Mouse (Mus musculus) ES-E14 (cell line): ENCODE measurements at regions not wholly inside any gene's neighbourhood (a gene's known extent, or its start where the extent isn't known, plus 50 kb on each side); places are given as distances from the start of the nearest gene placed in this dataset.

ENCODE experiments used
- DNase-seq: peaks from one replicate; pipeline ENCODE4 v3.0.0-alpha.2; 2013; ENCODE audit warnings: low read depth, low spot score
- H3K27ac ChIP-seq: 2 replicates; pipeline ENCODE4 v1.5.1; 2012; ENCODE audit warnings: low read depth, mild to moderate bottlenecking, low read length, moderate library complexity, mixed read lengths; ENCODE audit not compliant: poor library complexity, insufficient read depth, severe bottlenecking
- H3K36me3 ChIP-seq: 2 replicates; pipeline ENCODE4 v1.6.1; 2012; ENCODE audit warnings: mild to moderate bottlenecking, low read length, moderate library complexity, mixed read lengths; ENCODE audit not compliant: control insufficient read depth, poor library complexity, insufficient read depth, severe bottlenecking
- H3K4me1 ChIP-seq, 2 experiments: fragments of 150-350 bp in 1 of 2; sonication (generic) in 1 of 2; 2 replicates each; pipeline ENCODE4 v1.6.1; 2012; ENCODE audit warnings: low read length in 2 of 2, mild to moderate bottlenecking in 1 of 2, mixed read lengths in 1 of 2; ENCODE audit not compliant: control insufficient read depth in 2 of 2, insufficient read depth in 2 of 2, poor library complexity in 1 of 2
- H3K4me3 ChIP-seq, 2 experiments: fragments of 150-350 bp in 1 of 2; sonication (generic) in 1 of 2; 2 replicates each; pipeline ENCODE4 v1.5.1; 2012; ENCODE audit warnings: low read length in 2 of 2, low read depth in 1 of 2, mild to moderate bottlenecking in 1 of 2, mixed read lengths in 1 of 2; ENCODE audit not compliant: insufficient read depth in 1 of 2, poor library complexity in 1 of 2, severe bottlenecking in 1 of 2
- H3K9ac ChIP-seq: 2 replicates; pipeline ENCODE4 v1.6.1; 2012; ENCODE audit warnings: low read depth, mild to moderate bottlenecking, low read length, mixed read lengths; ENCODE audit not compliant: poor library complexity, insufficient read depth, severe bottlenecking
- H3K9me3 ChIP-seq: fragments of 150-350 bp; sonication (generic); 2 replicates; pipeline ENCODE4 v1.6.1; 2012; ENCODE audit warnings: low read depth, mild to moderate bottlenecking, low read length; ENCODE audit not compliant: control insufficient read depth, insufficient read depth
- CHD2 ChIP-seq: IDR thresholded peaks from 2 replicates; pipeline ENCODE4 v1.6.1; 2014; ENCODE audit warnings: mild to moderate bottlenecking, low read depth, low read length, inconsistent platforms
- HCFC1 ChIP-seq: IDR thresholded peaks from 2 replicates; pipeline ENCODE4 v1.6.1; 2012; ENCODE audit warnings: low read length, inconsistent platforms, borderline replicate concordance; ENCODE audit not compliant: insufficient read depth
- MAFK ChIP-seq: IDR thresholded peaks from 2 replicates; pipeline ENCODE4 v1.6.1; 2014; ENCODE audit warnings: mild to moderate bottlenecking, low read depth, low read length, inconsistent platforms; ENCODE audit not compliant: insufficient read depth
- ZC3H11A ChIP-seq: IDR thresholded peaks from 2 replicates; pipeline ENCODE4 v1.6.1; 2012; ENCODE audit warnings: low read depth, mild to moderate bottlenecking, inconsistent platforms, low read length, borderline replicate concordance
- ZNF384 ChIP-seq: IDR thresholded peaks from 2 replicates; pipeline ENCODE4 v1.6.1; 2012; ENCODE audit warnings: low read depth, low read length, inconsistent platforms
- in situ Hi-C, 2 experiments: fragments of 600-800 bp; cut with MboI; formaldehyde crosslinking; loops; one replicate each; pipeline ENCODE4 v1.15.1; 2025; ENCODE audit warnings: low sequenced_read_pairs in 2 of 2, inconsistent platforms in 1 of 2; ENCODE audit not compliant: unreplicated experiment in 2 of 2

GRCm38 (mm10) chr16:7928391-7928935 is 496.5 kb downstream of the Tmem114 start:
- no peak overlapping the region for H3K4me3 ChIP-seq
- H3K36me3 ChIP-seq = no peaks in the 10 kb centered on the region
- no peak overlapping the region for H3K27ac ChIP-seq
- H3K9me3 ChIP-seq = no peaks in the 10 kb centered on the region
- H3K9ac ChIP-seq = no peak overlapping the region
- in situ Hi-C loops = no loop called here
- no peak for DNase-seq
- TF ChIP-seq CHD2 (no peak), ZNF384 (no peak), MAFK (no peak), ZC3H11A (no peak), HCFC1 (no peak)
- H3K4me1 ChIP-seq = no peaks in the 10 kb centered on the region

DNA sequence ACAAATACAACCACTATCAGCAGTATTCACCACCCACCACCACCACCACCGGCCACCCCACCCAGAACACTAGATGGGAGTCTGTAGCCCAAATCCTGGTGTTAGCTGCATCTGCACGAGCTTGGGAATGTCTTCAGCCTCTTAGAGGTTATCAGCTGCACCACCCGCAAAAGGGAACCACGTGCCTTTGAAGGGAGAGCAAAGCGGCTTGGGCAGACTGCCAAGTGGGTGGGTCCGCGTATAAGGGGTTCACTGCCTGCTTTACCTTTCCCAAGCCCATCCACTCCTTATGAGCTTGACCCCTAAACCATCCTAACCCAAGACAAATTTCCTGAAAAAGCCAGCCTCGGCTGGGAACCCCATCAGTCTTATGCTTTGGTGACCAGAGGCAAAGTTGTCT is 497.2 kb downstream of the Tmem114 start:
- Histone ChIP-seq H3K4me3 (no peak overlapping the region), H3K9ac (no peak overlapping the region), H3K27ac (no peak overlapping the region), H3K36me3 (no peaks in the 10 kb centered on the region), H3K4me1 (no peaks in the 10 kb centered on the region), H3K9me3 (no peaks in the 10 kb centered on the region)
- in situ Hi-C loops = no loop called here
- DNase-seq = no peak
- TF ChIP-seq CHD2 = no peak

DNA sequence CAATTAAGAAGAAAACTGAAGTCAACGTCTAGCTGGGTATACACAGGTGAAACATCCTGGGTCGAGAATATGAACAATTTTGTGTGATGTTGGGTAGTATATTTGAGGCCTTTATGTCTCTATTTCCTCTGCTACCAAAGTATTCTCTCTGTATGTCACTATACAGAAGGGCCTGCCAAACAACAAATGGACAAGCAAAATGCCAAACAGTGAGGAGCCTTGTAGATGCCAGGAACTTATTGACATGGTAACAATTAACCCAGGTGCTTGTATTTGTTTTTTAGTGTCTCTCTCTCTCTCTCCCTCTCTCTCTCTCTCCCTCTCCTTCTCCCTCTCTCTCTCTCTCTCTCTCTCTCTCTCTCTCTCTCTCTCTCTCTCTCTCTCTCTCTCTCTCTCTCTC is 529.1 kb downstream of the Tmem114 start:
- H3K9ac ChIP-seq = no peak overlapping the region
- no peaks in the 10 kb centered on the region for H3K9me3 ChIP-seq
- in situ Hi-C loops = no loop called here
- no peak for DNase-seq
- no peaks in the 10 kb centered on the region for H3K36me3 ChIP-seq
- TF ChIP-seq ZC3H11A = no peak
- no peak for TF ChIP-seq ZNF384
- no peak for TF ChIP-seq HCFC1
- no peak for TF ChIP-seq MAFK
- TF ChIP-seq CHD2 = no peak
- H3K27ac ChIP-seq = no peak overlapping the region
- H3K4me3 ChIP-seq = no peak overlapping the region
- H3K4me1 ChIP-seq = no peaks in the 10 kb centered on the region

GRCm38 (mm10) chr16:7892799-7893198 is 532.1 kb downstream of the Tmem114 start:
- TF ChIP-seq HCFC1 = no peak
- TF ChIP-seq ZC3H11A = no peak
- TF ChIP-seq CHD2 = no peak
- TF ChIP-seq ZNF384 = no peak
- TF ChIP-seq MAFK = no peak
- in situ Hi-C loops = no loop called here
- no peak for DNase-seq
- no peaks in the 10 kb centered on the region for H3K4me1 ChIP-seq
- no peak overlapping the region for H3K4me3 ChIP-seq
- H3K9me3 ChIP-seq = no peaks in the 10 kb centered on the region
- H3K9ac ChIP-seq = no peak overlapping the region
- no peaks in the 10 kb centered on the region for H3K36me3 ChIP-seq
- no peak overlapping the region for H3K27ac ChIP-seq

DNA sequence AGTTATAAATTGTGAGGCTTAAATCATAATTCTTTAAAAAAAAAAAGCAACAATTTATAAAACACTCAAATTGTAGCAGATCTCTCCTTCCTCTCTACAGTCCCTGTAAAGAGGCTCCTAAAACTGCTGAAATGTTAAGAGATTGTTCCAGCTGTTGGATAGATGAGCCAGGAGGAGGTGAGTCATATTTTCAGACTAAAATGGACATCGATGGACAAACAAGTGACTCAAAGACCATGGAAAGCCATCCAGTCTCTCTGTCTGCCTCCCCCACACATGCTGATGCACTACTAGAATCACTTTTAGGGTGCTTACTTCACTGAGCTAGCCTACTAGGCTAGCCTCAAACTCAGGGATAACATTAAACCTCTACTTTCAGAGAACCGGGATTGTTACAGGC is 561.5 kb downstream of the Tmem114 start:
- Histone ChIP-seq H3K9ac (no peak overlapping the region), H3K27ac (no peak overlapping the region), H3K9me3 (no peaks in the 10 kb centered on the region), H3K4me1 (no peaks in the 10 kb centered on the region), H3K4me3 (no peak overlapping the region), H3K36me3 (no peaks in the 10 kb centered on the region)
- in situ Hi-C loops = no loop called here
- TF ChIP-seq ZNF384 (no peak), HCFC1 (no peak), ZC3H11A (no peak)
- no peak for DNase-seq
